Mouse (Mus musculus) retina, embryonic 14.5 days (tissue): ENCODE results near the gene Tnrc6a.
"Not testable (repeated sequence)": the region's sequence is repeated elsewhere in the genome, so short reads cannot be mapped to it uniquely, and the experiment has no call there.

ENCODE experiments used
- DNase-seq: peaks from one replicate; pipeline ENCODE4 v3.0.0-alpha.2; 2015; ENCODE audit warnings: low spot score

Gene Tnrc6a

GRCm38 (mm10) chr7:123123665-123124298, at the start of gene Tnrc6a:
Gene Tnrc6a, plus strand, starts transcription at chr7:123123885.
- DNase-seq = peak; percentile 94

DNA sequence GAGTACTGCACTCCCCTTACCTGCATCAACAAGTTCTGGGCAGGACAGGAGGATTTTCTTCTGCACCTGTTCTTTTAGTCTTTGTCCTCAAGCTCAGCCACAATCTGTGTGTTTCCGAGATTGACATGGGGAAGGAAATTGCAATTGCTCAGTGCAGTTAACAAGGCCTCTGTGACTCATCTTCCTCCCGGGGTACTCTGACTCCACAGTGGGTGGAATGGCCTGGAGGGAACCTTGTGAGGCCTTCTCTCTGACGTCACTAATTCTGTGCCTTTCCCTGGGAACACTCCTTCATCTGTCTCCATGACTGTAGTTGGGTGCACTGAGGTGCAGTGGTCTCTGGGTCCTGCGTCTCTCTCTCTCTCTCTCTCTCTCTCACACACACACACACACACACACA, 41.4 kb upstream of the Tnrc6a start:
- no peak for DNase-seq

GRCm38 (mm10) chr7:123083441-123084123, 40.1 kb upstream of the Tnrc6a start:
- DNase-seq = no peak

GRCm38 (mm10) chr7:123084180-123084691, 39.4 kb upstream of the Tnrc6a start:
- peak; percentile 70 for DNase-seq

DNA sequence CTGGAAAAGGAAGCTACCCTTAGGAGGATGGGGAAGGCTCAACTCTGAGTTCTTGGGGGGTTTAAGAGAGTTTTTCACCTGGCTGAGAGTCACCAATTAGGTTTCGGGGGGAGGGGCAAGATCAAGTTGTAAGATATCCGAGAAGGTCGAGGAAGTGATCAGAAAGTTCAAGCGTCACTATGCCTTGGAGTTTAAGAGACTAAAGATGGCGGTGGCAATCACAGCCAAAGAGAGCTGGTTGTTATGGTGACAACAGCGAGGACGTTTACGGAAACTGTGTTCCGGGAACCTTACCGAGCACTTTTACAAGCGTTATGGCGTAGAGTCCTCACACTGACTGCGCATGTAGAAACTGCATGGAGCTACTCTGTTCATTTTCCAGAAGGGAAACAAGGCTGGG, 39.0 kb upstream of the Tnrc6a start:
- no peak for DNase-seq

DNA sequence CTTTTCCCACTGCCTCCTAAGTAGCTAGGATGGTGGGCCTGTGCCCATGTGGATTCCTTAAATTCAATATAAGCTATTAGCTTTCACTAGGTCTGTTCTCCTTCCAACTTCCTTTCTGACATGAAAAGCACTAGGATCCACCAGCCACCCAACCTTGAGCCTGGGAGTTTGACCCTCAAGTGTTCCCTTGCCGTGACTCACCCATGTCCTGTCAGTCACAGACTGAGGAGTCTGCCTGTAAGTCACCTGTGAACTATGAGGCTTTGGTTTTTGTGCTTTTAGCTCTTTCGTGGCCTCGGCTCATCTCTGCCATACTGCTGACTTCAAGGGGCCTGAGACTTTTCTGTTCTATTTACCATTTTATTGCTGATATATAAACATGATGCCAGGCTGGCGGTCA, 34.8 kb upstream of the Tnrc6a start:
- no peak for DNase-seq

- no peak for DNase-seq
Observed at GRCm38 (mm10) chr7:123096344-123097120, 27.2 kb upstream of the Tnrc6a start.

GRCm38 (mm10) chr7:123097891-123098750, 25.6 kb upstream of the Tnrc6a start:
- DNase-seq = peak; percentile 82

GRCm38 (mm10) chr7:123101295-123101694, 22.4 kb upstream of the Tnrc6a start:
- DNase-seq = no peak

DNA sequence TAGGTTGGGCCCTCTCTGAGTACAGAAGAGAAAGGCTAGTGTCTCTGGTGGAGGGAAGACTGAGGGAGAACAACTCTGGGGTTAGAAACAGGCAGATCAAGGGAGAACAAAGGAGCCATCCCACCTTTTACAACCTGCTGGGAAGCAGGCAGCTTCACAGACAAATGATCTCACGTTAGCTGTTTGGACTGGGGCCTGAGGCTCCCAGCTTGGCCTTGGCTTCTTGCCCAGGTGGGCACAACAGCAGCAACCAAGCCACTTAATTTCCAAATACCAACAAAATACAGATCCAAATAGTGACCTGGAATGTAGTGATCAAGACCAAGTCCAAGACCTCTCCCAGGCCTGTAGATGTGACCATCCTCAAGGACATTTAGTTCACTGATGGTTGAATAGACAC, 18.3 kb upstream of the Tnrc6a start:
- not testable (repeated sequence) for DNase-seq

- no peak for DNase-seq
Observed at GRCm38 (mm10) chr7:123105906-123106305, 17.8 kb upstream of the Tnrc6a start.

- no peak for DNase-seq
Observed at GRCm38 (mm10) chr7:123106326-123106725, 17.4 kb upstream of the Tnrc6a start.

DNA sequence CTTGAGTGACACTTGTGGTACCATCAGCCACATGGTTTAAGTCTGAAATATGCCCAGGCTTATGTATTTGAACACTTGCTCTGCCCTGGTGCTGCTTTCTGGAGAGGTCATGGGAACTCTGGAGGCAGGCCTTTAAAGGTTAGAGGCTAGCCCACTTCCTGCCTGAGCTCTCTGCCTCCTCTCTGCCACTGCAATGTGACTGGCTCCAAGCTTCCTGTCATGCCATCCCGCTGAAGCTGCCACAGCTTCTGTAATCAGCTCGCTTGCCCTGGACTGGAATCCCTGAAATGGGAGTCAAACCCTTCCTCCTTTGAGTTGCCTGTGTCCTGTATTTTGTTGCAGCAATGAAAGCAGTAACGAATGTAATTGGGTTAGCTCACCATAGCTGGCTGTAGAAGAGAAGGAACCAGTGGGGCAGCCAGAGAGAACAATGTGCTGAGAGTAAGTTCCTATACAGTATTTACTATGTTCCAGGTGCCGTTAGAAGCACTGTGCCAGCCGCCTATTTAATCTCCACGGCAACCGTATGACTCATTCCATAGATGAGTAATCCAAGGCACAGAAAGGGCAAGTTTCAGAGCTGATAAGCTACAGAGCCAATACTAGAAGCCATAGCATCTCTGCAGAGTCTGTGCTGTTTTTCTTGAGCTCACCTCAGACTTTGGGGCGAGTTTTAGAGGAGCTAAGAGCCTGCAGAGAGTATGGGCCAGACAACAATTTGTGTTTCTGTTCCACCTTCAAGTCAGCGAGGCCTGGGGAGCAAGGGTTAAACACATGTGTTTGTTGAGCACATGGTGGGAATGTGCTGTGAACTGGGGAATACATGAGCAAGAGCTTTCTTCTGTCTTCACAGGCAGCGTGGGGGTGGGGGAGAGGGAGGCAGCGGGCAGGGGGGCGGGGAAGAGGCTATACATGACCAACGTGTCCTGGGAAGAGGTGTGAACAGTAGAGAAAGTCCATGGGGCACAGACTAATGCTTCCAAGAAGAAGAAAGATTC, 15.3 kb upstream of the Tnrc6a start:
- no peak for DNase-seq

DNA sequence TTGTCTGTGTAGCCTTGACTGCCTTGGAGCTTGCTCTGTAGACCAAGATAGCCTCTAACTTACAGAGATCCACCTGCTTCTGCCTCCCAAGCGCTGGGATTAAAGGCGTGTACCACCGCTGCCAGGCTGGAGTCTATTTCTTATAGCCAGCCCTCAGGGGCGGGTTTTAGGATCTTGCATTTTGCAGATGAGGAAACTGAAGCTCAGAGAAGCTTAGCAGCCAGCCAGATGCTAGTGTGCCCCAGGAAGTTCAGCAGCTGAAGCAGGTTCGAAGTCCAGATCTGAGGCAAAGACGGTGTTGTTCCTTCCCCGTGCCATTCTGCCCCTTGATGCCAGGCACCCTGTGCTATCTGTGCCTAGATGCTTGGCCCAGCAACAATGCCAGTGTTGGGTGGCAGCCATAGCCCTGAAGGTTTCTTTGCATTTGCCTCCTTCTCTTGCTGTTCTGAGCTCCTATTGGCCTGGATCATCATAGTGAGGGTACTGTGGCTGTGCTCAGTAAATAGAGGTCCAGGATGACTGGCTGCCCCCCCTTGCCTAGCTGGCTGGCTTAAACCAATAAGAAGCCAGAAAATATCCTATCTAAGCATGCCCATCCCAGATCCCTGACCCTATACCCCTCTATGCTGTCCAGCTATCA, 14.2 kb upstream of the Tnrc6a start:
- no peak for DNase-seq

DNA sequence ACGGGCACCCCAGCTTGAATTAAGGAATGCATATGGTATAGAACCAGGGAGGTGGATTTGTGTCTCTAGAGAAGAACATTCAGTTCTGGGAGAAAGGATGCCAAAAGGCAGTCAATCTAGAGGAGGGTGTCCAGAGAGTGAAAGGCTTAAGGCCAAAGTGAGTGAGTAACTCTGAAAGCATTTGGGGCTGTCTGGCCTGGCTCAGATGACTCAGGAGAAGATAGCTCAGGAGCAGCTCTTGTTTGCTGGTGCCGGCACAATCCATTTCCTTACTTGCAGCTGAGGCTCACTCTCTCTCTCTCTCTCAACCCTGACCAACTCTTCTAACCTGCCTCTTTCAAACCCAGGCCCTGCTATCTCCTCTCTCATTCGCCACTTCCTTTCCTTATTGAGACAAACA, 13.6 kb upstream of the Tnrc6a start:
- DNase-seq = no peak

- DNase-seq = no peak
Observed at GRCm38 (mm10) chr7:123113590-123113989, 10.1 kb upstream of the Tnrc6a start.

DNA sequence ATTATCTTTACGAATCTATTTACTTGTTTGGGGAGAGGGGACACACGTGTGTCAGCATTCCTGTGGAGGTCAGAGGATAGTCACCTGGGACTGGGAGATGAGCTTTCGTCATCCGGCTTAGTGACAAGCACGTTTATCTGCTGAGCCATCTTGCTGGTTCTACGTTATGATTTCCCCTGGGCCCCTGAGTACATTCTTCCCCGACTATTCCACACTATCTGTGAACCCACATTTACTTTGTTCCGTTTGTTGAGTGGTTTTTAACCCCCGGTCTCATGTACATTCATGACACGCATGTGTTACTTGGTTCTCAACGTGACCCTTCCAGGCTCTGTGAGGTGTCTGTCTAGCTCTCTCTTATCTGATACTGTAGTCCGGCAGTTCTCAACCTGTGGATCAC, 6.9 kb upstream of the Tnrc6a start:
- no peak for DNase-seq

- no peak for DNase-seq
Observed at GRCm38 (mm10) chr7:123117209-123117608, 6.5 kb upstream of the Tnrc6a start.

DNA sequence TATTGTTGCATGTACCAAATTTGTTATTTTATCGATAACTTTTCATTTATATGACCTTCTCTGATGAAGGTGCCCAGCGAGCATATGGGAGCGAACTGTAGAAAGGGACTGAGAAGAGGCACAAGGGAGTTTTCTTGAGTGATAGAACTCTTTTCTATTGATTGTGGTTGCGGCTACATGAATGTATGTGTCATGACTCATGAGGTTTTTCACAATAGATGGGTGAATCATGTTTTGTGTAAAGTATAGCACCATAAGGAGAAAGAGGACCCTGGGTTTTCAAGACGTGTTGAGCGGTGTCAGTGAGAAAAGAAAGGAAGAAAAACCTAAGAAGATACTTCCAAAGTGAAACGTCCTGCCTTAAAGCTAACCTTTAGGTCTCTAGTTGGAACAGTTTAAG, 3.2 kb upstream of the Tnrc6a start:
- DNase-seq = no peak

DNA sequence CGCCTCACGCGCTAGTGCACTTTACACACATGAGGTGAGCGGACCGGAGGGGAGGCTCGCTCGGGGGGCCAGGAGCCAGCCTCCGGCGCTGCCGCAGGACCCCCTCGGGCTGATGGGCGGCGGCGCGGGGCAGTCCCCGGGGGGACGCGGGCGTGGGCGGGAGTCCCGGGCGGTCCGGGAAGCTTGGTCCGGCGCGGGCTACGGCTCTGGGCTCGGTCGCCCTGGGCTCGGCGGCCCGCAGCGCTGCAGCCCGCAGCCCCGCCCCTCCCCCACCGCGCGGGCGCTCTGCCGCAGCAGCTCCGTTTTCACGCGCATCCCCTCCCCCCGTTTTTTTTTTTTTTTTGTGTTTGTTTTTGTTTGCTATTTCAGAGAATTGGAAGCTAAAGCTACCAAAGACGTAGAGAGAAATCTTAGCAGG, 623 bp downstream of the Tnrc6a start:
- DNase-seq = no peak
